In genomic region chr12:99498978-99499694, GRCm38 (mm10) we compare ENCODE assay signal across 10 mouse cellular contexts.
DNase-seq lines count a peak whose midpoint lies in the region; ATAC-seq and TF ChIP-seq lines count a peak whose summit lies in the region.
"Had no signal": no experiment of that assay in that cellular context is flagged by ENCODE, and none has a peak within 500 bp of the region (broad histone marks: within the 10 kb centered on the region; RNA-seq: fewer than 3 reads in every experiment).

No protein-coding gene starts in this region.

- H3K4me3 ChIP-seq in forebrain, embryonic 16.5 days (replicated peaks; ENCODE audit: low read length), result no peak overlapping the region
- H3K4me3 ChIP-seq in midbrain, embryonic 15.5 days, result peak overlapping the region; percentile 19; the same call in 1 of the 2 replicates
- no peak overlapping the region for H3K4me3 ChIP-seq in kidney, adult 2 months (ENCODE audit: insufficient read depth, low read depth, low read length)

- TF ChIP-seq CTCF in kidney, adult 2 months (conservative IDR thresholded peaks at IDR 0.05; ENCODE audit: insufficient read depth, insufficient read length, low read depth, low read length), result no peak

- 25% methylated on average over 9 of the region's 9 CpGs for WGBS in forebrain, embryonic 16.5 days
- 19% methylated on average over 9 of the region's 9 CpGs for WGBS in midbrain, embryonic 15.5 days
- WGBS in kidney, adult 2 months, result 76% methylated on average over 9 of the region's 9 CpGs

- no peaks in the 10 kb centered on the region for H3K27me3 ChIP-seq in forebrain, embryonic 16.5 days (replicated peaks; ENCODE audit: control insufficient read depth, insufficient read depth, low read length)
- no peaks in the 10 kb centered on the region for H3K27me3 ChIP-seq in midbrain, embryonic 15.5 days (replicated peaks)
- H3K27me3 ChIP-seq in kidney, adult 2 months (replicated peaks; ENCODE audit: control insufficient read depth, insufficient read depth, low read length), result no peaks in the 10 kb centered on the region

- ATAC-seq in forebrain, embryonic 16.5 days, result peak; percentile 82
- ATAC-seq in midbrain, embryonic 15.5 days (replicated peaks), result peak; percentile 74; the same call in 1 of the 2 replicates
- ATAC-seq in activated CD4-positive, CD25-positive, alpha-beta regulatory T cell, adult 4 months, result no peak

- no peak for TF ChIP-seq POLR2A in kidney, adult 2 months (IDR thresholded peaks at IDR 0.05; ENCODE audit: low read depth, low read length)

- no peaks in the 10 kb centered on the region for H3K36me3 ChIP-seq in forebrain, embryonic 16.5 days (ENCODE audit: control insufficient read depth, insufficient read depth)
- H3K36me3 ChIP-seq in midbrain, embryonic 15.5 days (replicated peaks), result no peaks in the 10 kb centered on the region
- no peaks in the 10 kb centered on the region for H3K36me3 ChIP-seq in kidney, adult 2 months (ENCODE audit: control insufficient read depth, insufficient read depth, low read length)

- no peaks in the 10 kb centered on the region for H3K9me3 ChIP-seq in forebrain, embryonic 16.5 days (ENCODE audit: control insufficient read depth, low read length)
- H3K9me3 ChIP-seq in midbrain, embryonic 15.5 days, result no peaks in the 10 kb centered on the region

- H3K4me2 ChIP-seq in forebrain, embryonic 16.5 days (ENCODE audit: low read length), result peak overlapping the region; percentile 14
- H3K4me2 ChIP-seq in midbrain, embryonic 15.5 days, result peak overlapping the region; percentile 46

- H3K27ac ChIP-seq in forebrain, embryonic 16.5 days (ENCODE audit: low read length), result no peak overlapping the region
- H3K27ac ChIP-seq in midbrain, embryonic 15.5 days, result peak overlapping the region; percentile 63
- no peak overlapping the region for H3K27ac ChIP-seq in kidney, adult 2 months (ENCODE audit: insufficient read depth, low read depth, low read length)
- H3K27ac ChIP-seq: macrophage had no signal

- DNase-seq in brain, adult 2 months (ENCODE audit: low read depth, low spot score), result peak; percentile 65
- DNase-seq in layer of hippocampus, adult 9-11 months, result peak; percentile 60
- no peak for DNase-seq in gastrocnemius, postnatal 10 days
- DNase-seq in kidney, adult 2 months, result no peak
- no peak for DNase-seq in thymus, postnatal 25 days
- DNase-seq: heart, postnatal 10 days had no signal

- no peak overlapping the region for H3K9ac ChIP-seq in forebrain, embryonic 16.5 days (replicated peaks; ENCODE audit: low read depth, low read length)
- H3K9ac ChIP-seq in midbrain, embryonic 15.5 days, result no peak overlapping the region

- peaks cover 14% of the 10 kb centered on the region for H3K4me1 ChIP-seq in forebrain, embryonic 16.5 days (replicated peaks; ENCODE audit: control insufficient read depth, insufficient read depth, low read length)
- peaks cover 17% of the 10 kb centered on the region for H3K4me1 ChIP-seq in midbrain, embryonic 15.5 days
- no peaks in the 10 kb centered on the region for H3K4me1 ChIP-seq in kidney, adult 2 months (ENCODE audit: control insufficient read depth, insufficient read depth, low read length)

Comparison
In these comparisons a context has a peak if more than half of its experiments do, and no peak if none do; other contexts are left out.
1. DNase-seq: peak in brain, adult 2 months (single experiment) and layer of hippocampus, adult 9-11 months (single experiment); none in gastrocnemius, postnatal 10 days (single experiment), kidney, adult 2 months (single experiment) and thymus, postnatal 25 days (single experiment).